In the genomic region with DNA sequence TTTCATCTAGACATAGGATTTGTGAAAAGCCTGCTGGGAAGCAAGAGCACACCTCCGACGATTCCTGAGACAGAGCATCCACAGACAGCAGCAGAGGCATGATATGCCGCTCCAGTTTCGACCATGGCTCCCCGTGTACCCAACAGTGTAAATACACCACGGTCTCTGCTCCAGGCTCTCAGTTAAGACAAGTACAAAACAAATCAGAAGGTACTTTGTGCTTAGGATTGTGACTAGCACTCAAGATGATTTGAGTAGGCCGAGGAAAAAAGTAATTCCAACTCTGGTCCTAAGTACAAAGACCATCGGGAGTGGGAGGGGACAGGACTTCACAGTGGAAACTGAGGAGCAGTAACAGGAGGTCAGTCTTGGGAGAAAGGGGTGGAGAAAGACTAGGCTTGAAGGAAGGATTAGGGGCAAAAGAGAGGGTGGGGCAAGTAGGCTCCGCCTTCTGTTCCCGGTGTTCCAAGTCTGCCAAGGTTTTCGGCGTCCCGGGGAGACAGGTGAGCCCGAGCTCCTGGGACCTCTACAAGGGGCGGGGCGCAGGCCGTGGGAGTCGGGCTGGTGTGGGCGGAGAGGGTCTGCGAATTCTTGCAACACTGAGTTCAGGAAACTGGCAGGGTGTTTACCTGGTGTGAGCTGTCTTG, we compare ENCODE assay signal across 9 mouse cellular contexts. TPM values are rescaled to one million over a fixed set of nuclear protein-coding genes. Genes with fewer than 3 reads are reported as not detected.
DNase-seq lines count a peak whose midpoint lies in the region; ATAC-seq and TF ChIP-seq lines count a peak whose summit lies in the region.
"Had no signal": no experiment of that assay in that cellular context is flagged by ENCODE, and none has a peak within 500 bp of the region (broad histone marks: within the 10 kb centered on the region; RNA-seq: fewer than 3 reads in every experiment).

A gene (plus strand): TSS at position 447 of the 647 bp plus-strand sequence.

- H3K36me3 ChIP-seq in heart, embryonic 11.5 days (ENCODE audit: control insufficient read depth, insufficient read depth, low read length) = no peaks in the 10 kb centered on the region
- no peaks in the 10 kb centered on the region for H3K36me3 ChIP-seq in kidney, postnatal 0 days (ENCODE audit: insufficient read depth, low read length)
- no peaks in the 10 kb centered on the region for H3K36me3 ChIP-seq in lung, embryonic 14.5 days (ENCODE audit: insufficient read depth)

- no peak for ATAC-seq in heart, embryonic 11.5 days (replicated peaks; ENCODE audit: insufficient number of reproducible peaks, low FRiP score, low TSS enrichment)
- ATAC-seq in kidney, postnatal 0 days (replicated peaks; ENCODE audit: low FRiP score, low read depth) = no peak
- ATAC-seq in lung, embryonic 14.5 days (ENCODE audit: insufficient read depth) = no peak

- H3K9me3 ChIP-seq in heart, embryonic 11.5 days (replicated peaks; ENCODE audit: control insufficient read depth, low read length) = no peaks in the 10 kb centered on the region
- H3K9me3 ChIP-seq in kidney, postnatal 0 days (replicated peaks; ENCODE audit: low read length) = no peaks in the 10 kb centered on the region
- H3K9me3 ChIP-seq in lung, embryonic 14.5 days (ENCODE audit: low read depth, low read length) = no peaks in the 10 kb centered on the region

- intact Hi-C loops in heart, postnatal 25 days (cut with DNase I) = loop anchor here (2.0 to 10.0 kb wide), 2 partner anchors 15 to 1013 kb away; no protein-coding TSS in a partner anchor

- H3K9ac ChIP-seq in heart, embryonic 11.5 days (ENCODE audit: low read depth, low read length) = peak within 1 kb of the TSS; percentile 22; the same call in 1 of the 2 replicates
- peak within 1 kb of the TSS; percentile 42; the same call in 1 of the 2 replicates for H3K9ac ChIP-seq in kidney, postnatal 0 days (ENCODE audit: low read depth, low read length)
- peak within 1 kb of the TSS; percentile 1; the same call in 1 of the 2 replicates for H3K9ac ChIP-seq in lung, embryonic 14.5 days

- no peak for TF ChIP-seq CTCF in kidney, postnatal 0 days (IDR thresholded peaks at IDR 0.05; ENCODE audit: low read depth)
- no peak for TF ChIP-seq CTCF in lung, embryonic 14.5 days (IDR thresholded peaks at IDR 0.05; ENCODE audit: low read depth)

- 11% methylated on average over 20 of the region's 20 CpGs for WGBS in heart, embryonic 11.5 days (ENCODE audit: insufficient replicate concordance)
- WGBS in kidney, postnatal 0 days = 16% methylated on average over 20 of the region's 20 CpGs
- 14% methylated on average over 20 of the region's 20 CpGs for WGBS in lung, embryonic 14.5 days

- DNase-seq in heart, postnatal 25 days (ENCODE audit: low spot score) = no peak
- DNase-seq in ZHBTc4 (ENCODE audit: low read depth, low spot score) = peak; percentile 62
- DNase-seq in kidney, postnatal 0 days (ENCODE audit: low spot score) = peak; percentile 36
- peak; percentile 41 for DNase-seq in lung, embryonic 14.5 days
- DNase-seq in spleen, adult 12 weeks (ENCODE audit: low spot score) = no peak
- no peak for DNase-seq in layer of hippocampus, adult 18-20 months (ENCODE audit: low spot score in 2 of 2)
- DNase-seq in cerebellum, adult 9-10 months = no peak

- peaks cover 11% of the 10 kb centered on the region for H3K4me1 ChIP-seq in heart, embryonic 11.5 days (ENCODE audit: control insufficient read depth, insufficient read depth, low read length)
- H3K4me1 ChIP-seq in kidney, postnatal 0 days (replicated peaks; ENCODE audit: insufficient read depth, low read length) = 0 out of 2 replicates have a peak, but pooled peaks cover 3% of the 10 kb centered on the region
- no peaks in the 10 kb centered on the region for H3K4me1 ChIP-seq in lung, embryonic 14.5 days (ENCODE audit: insufficient read depth)

- H3K27ac ChIP-seq in heart, embryonic 11.5 days (ENCODE audit: low read depth, low read length) = no peak within 1 kb of the TSS
- peak within 1 kb of the TSS; percentile 62 for H3K27ac ChIP-seq in kidney, postnatal 0 days
- H3K27ac ChIP-seq in lung, embryonic 14.5 days (ENCODE audit: low read depth) = peak within 1 kb of the TSS; percentile 2; the same call in 1 of the 2 replicates

- no peaks in the 10 kb centered on the region; the same call in 1 of the 2 replicates for H3K27me3 ChIP-seq in heart, embryonic 11.5 days (ENCODE audit: control insufficient read depth, insufficient read depth, low read length)
- no peaks in the 10 kb centered on the region for H3K27me3 ChIP-seq in kidney, postnatal 0 days (ENCODE audit: insufficient read depth, low read length)
- H3K27me3 ChIP-seq in lung, embryonic 14.5 days (ENCODE audit: insufficient read depth, low read length) = no peaks in the 10 kb centered on the region

- peak within 1 kb of the TSS; percentile 34 for H3K4me2 ChIP-seq in heart, embryonic 11.5 days
- peak within 1 kb of the TSS; percentile 56 for H3K4me2 ChIP-seq in kidney, postnatal 0 days (ENCODE audit: low read length)
- H3K4me2 ChIP-seq in lung, embryonic 14.5 days = peak within 1 kb of the TSS; percentile 45

- peak within 1 kb of the TSS; percentile 0; the same call in 1 of the 2 replicates for H3K4me3 ChIP-seq in heart, embryonic 11.5 days (ENCODE audit: low read depth, low read length)
- H3K4me3 ChIP-seq in kidney, postnatal 0 days (replicated peaks; ENCODE audit: low read depth, low read length) = peak within 1 kb of the TSS; percentile 29
- peak within 1 kb of the TSS; percentile 23; the same call in 1 of the 2 replicates for H3K4me3 ChIP-seq in lung, embryonic 14.5 days (ENCODE audit: low read depth, low read length)

RNA-seq across cellular contexts. Expression of the gene that starts here (rescaled TPM):
- polyA plus RNA-seq in heart, embryonic 11.5 days (2014; fragmentation: Nextera tagmentation; extraction: Ambion mirVana) = 0.51 TPM in 1 of 2 replicates, not detected in the other
- total RNA-seq in heart, postnatal 25 days (2021) = under 1 TPM in 1 of 2 experiments, not detected in 1; 0.29 TPM
- 7.0 and 7.1 TPM in 2 replicates for polyA plus RNA-seq in kidney, postnatal 0 days (2015; fragmentation: Nextera tagmentation; extraction: Ambion mirVana)
- 1.9 TPM in 2 replicates for polyA plus RNA-seq in lung, embryonic 14.5 days (2014; fragmentation: Nextera tagmentation; extraction: Ambion mirVana)
- not detected for total RNA-seq in layer of hippocampus, adult 18-20 months (2021)
- total RNA-seq: left cerebral cortex, postnatal 25 days had no signal

Comparison
In these comparisons a context has a peak if more than half of its experiments do, and no peak if none do; other contexts are left out.
1. DNase-seq: peak in ZHBTc4 (single experiment), kidney, postnatal 0 days (single experiment) and lung, embryonic 14.5 days (single experiment); none in heart, postnatal 25 days (single experiment), spleen, adult 12 weeks (single experiment), layer of hippocampus, adult 18-20 months (0 of 2) and cerebellum, adult 9-10 months (single experiment).
2. Peak in every context shown above with its lines, with median percentiles within 50 percentile points of each other: H3K4me2 ChIP-seq, H3K4me3 ChIP-seq and H3K9ac ChIP-seq.